ENCODE assay signal across 9 mouse cellular contexts in genomic region chr1:82287052-82287775, GRCm38 (mm10). TPM values are rescaled to one million over a fixed set of nuclear protein-coding genes. Genes with fewer than 3 reads are reported as not detected.
DNase-seq lines count a peak whose midpoint lies in the region; ATAC-seq lines count a peak whose summit lies in the region.
"Had no signal": no experiment of that assay in that cellular context is flagged by ENCODE, and none has a peak within 500 bp of the region (broad histone marks: within the 10 kb centered on the region; RNA-seq: fewer than 3 reads in every experiment).

No protein-coding gene starts in this region.

- H3K4me1 ChIP-seq in forebrain, embryonic 14.5 days (ENCODE audit: control insufficient read depth, insufficient read depth, low read length), result peaks cover 29% of the 10 kb centered on the region
- H3K4me1 ChIP-seq in hindbrain, embryonic 12.5 days, result peaks cover 56% of the 10 kb centered on the region
- peaks cover 7% of the 10 kb centered on the region; the same call in 1 of the 2 replicates for H3K4me1 ChIP-seq in liver, embryonic 11.5 days (replicated peaks; ENCODE audit: control insufficient read depth, insufficient read depth, low read length)
- peaks cover 39% of the 10 kb centered on the region for H3K4me1 ChIP-seq in stomach, embryonic 15.5 days

- peak overlapping the region; percentile 88 for H3K4me2 ChIP-seq in forebrain, embryonic 14.5 days (ENCODE audit: low read length)
- H3K4me2 ChIP-seq in hindbrain, embryonic 12.5 days (replicated peaks), result peak overlapping the region; percentile 64
- peak overlapping the region; percentile 71 for H3K4me2 ChIP-seq in liver, embryonic 11.5 days
- peak overlapping the region; percentile 88 for H3K4me2 ChIP-seq in stomach, embryonic 15.5 days

- H3K9ac ChIP-seq in forebrain, embryonic 14.5 days (ENCODE audit: low read length), result peak overlapping the region; percentile 67
- H3K9ac ChIP-seq in hindbrain, embryonic 12.5 days, result peak overlapping the region; percentile 65
- peak overlapping the region; percentile 27; the same call in 1 of the 2 replicates for H3K9ac ChIP-seq in liver, embryonic 11.5 days (ENCODE audit: low read depth, low read length)
- no peak overlapping the region for H3K9ac ChIP-seq in stomach, embryonic 15.5 days

- H3K36me3 ChIP-seq in forebrain, embryonic 14.5 days (ENCODE audit: control insufficient read depth, insufficient read depth, low read length), result peaks cover 7% of the 10 kb centered on the region; the same call in 1 of the 2 replicates
- peaks cover 13% of the 10 kb centered on the region; the same call in 1 of the 2 replicates for H3K36me3 ChIP-seq in hindbrain, embryonic 12.5 days
- H3K36me3 ChIP-seq in liver, embryonic 11.5 days (ENCODE audit: control insufficient read depth, insufficient read depth, low read length), result peaks cover 8% of the 10 kb centered on the region
- peaks cover 7% of the 10 kb centered on the region; the same call in 1 of the 2 replicates for H3K36me3 ChIP-seq in stomach, embryonic 15.5 days

- no peak for ATAC-seq in forebrain, embryonic 14.5 days
- no peak for ATAC-seq in hindbrain, embryonic 12.5 days (ENCODE audit: low FRiP score)
- ATAC-seq in liver, embryonic 11.5 days (replicated peaks; ENCODE audit: low FRiP score), result no peak
- no peak for ATAC-seq in stomach, embryonic 15.5 days (ENCODE audit: insufficient read depth, low FRiP score, low read depth)
- no peak for ATAC-seq in activated CD4-positive, CD25-positive, alpha-beta regulatory T cell, adult 4 months
- ATAC-seq: Patski had no signal

- H3K9me3 ChIP-seq in forebrain, embryonic 14.5 days (replicated peaks; ENCODE audit: control insufficient read depth, low read length), result no peaks in the 10 kb centered on the region
- no peaks in the 10 kb centered on the region for H3K9me3 ChIP-seq in hindbrain, embryonic 12.5 days (replicated peaks)
- H3K9me3 ChIP-seq in liver, embryonic 11.5 days (ENCODE audit: control insufficient read depth, low read length), result no peaks in the 10 kb centered on the region
- H3K9me3 ChIP-seq in stomach, embryonic 15.5 days, result no peaks in the 10 kb centered on the region

- H3K27me3 ChIP-seq in forebrain, embryonic 14.5 days (replicated peaks; ENCODE audit: control insufficient read depth, insufficient read depth, low read length), result no peaks in the 10 kb centered on the region
- no peaks in the 10 kb centered on the region for H3K27me3 ChIP-seq in hindbrain, embryonic 12.5 days
- H3K27me3 ChIP-seq in liver, embryonic 11.5 days (replicated peaks; ENCODE audit: control insufficient read depth, insufficient read depth, low read length), result peaks cover 57% of the 10 kb centered on the region
- H3K27me3 ChIP-seq in stomach, embryonic 15.5 days (replicated peaks), result no peaks in the 10 kb centered on the region
- H3K27me3 ChIP-seq: Patski had no signal

- H3K27ac ChIP-seq in forebrain, embryonic 14.5 days (ENCODE audit: low read depth, low read length), result peak overlapping the region; percentile 58
- H3K27ac ChIP-seq in hindbrain, embryonic 12.5 days, result peak overlapping the region; percentile 68
- H3K27ac ChIP-seq in liver, embryonic 11.5 days (ENCODE audit: low read depth, low read length), result no peak overlapping the region; the same call in 1 of the 2 replicates
- no peak overlapping the region for H3K27ac ChIP-seq in stomach, embryonic 15.5 days

- peak overlapping the region; percentile 74 for H3K4me3 ChIP-seq in forebrain, embryonic 14.5 days (ENCODE audit: low read depth, low read length)
- H3K4me3 ChIP-seq in hindbrain, embryonic 12.5 days, result peak overlapping the region; percentile 70
- peak overlapping the region; percentile 36 for H3K4me3 ChIP-seq in liver, embryonic 11.5 days (ENCODE audit: low read depth, low read length)
- peak overlapping the region; percentile 41 for H3K4me3 ChIP-seq in stomach, embryonic 15.5 days (replicated peaks)

- peak; percentile 19 to 33 for DNase-seq in layer of hippocampus, postnatal 25 days (ENCODE audit: extremely low spot score in 1 of 2, low spot score in 1 of 2)
- DNase-seq in layer of hippocampus, adult 11-12 months (ENCODE audit: low spot score), result no peak
- DNase-seq in adrenal gland, postnatal 14 days, result peak; percentile 29
- DNase-seq in forebrain, embryonic 14.5 days (ENCODE audit: low spot score), result no peak
- DNase-seq in liver, embryonic 11.5 days (ENCODE audit: low spot score), result no peak

- WGBS in forebrain, embryonic 14.5 days, result 54% methylated on average over 22 of the region's 22 CpGs
- 54% methylated on average over 22 of the region's 22 CpGs for WGBS in hindbrain, embryonic 12.5 days
- WGBS in liver, embryonic 11.5 days, result 69% methylated on average over 22 of the region's 22 CpGs
- WGBS in stomach, embryonic 15.5 days, result 59% methylated on average over 22 of the region's 22 CpGs

RNA-seq across cellular contexts. Expression of gene Irs1, which starts 4.0 kb away (rescaled TPM):
- total RNA-seq in layer of hippocampus, postnatal 25 days (2021), result 10 to 100 TPM; 18.8 to 21.7 TPM
- 12.5 and 15.0 TPM in 2 replicates for total RNA-seq in adrenal gland, postnatal 14 days (2021)
- polyA plus RNA-seq in forebrain, embryonic 14.5 days (2014; fragmentation: Nextera tagmentation; extraction: Ambion mirVana), result 6.3 and 7.7 TPM in 2 replicates
- polyA plus RNA-seq in hindbrain, embryonic 12.5 days (2016; fragmentation: Nextera tagmentation; extraction: Ambion mirVana), result 17.8 and 18.2 TPM in 2 replicates
- polyA plus RNA-seq in liver, embryonic 11.5 days (2014; fragmentation: Nextera tagmentation; extraction: Ambion mirVana), result 3.6 and 4.1 TPM in 2 replicates
- 4.4 and 4.6 TPM in 2 replicates for polyA plus RNA-seq in stomach, embryonic 15.5 days (2015; fragmentation: Nextera tagmentation; extraction: Ambion mirVana)
- not detected for polyA plus RNA-seq in activated CD4-positive, CD25-positive, alpha-beta regulatory T cell, adult 4 months (2017; shearing (Covaris generic))

RNA-seq across cellular contexts. Expression of gene Rhbdd1, which starts 29.0 kb away (rescaled TPM):
- 1 to 10 TPM; 6.7 to 7.6 TPM for total RNA-seq in layer of hippocampus, postnatal 25 days (2021)
- total RNA-seq in adrenal gland, postnatal 14 days (2021), result 23.0 and 23.2 TPM in 2 replicates
- polyA plus RNA-seq in forebrain, embryonic 14.5 days (2014; fragmentation: Nextera tagmentation; extraction: Ambion mirVana), result 4.0 and 4.2 TPM in 2 replicates
- polyA plus RNA-seq in hindbrain, embryonic 12.5 days (2016; fragmentation: Nextera tagmentation; extraction: Ambion mirVana), result 7.2 and 7.9 TPM in 2 replicates
- polyA plus RNA-seq in liver, embryonic 11.5 days (2014; fragmentation: Nextera tagmentation; extraction: Ambion mirVana), result 10.9 and 12.1 TPM in 2 replicates
- polyA plus RNA-seq in stomach, embryonic 15.5 days (2015; fragmentation: Nextera tagmentation; extraction: Ambion mirVana), result 10.7 and 11.2 TPM in 2 replicates
- 10 to 100 TPM; 13.5 to 18.1 TPM for polyA plus RNA-seq in activated CD4-positive, CD25-positive, alpha-beta regulatory T cell, adult 4 months (2017; shearing (Covaris generic))

RNA-seq across cellular contexts. Expression of gene Gm9747, which starts 54.3 kb away (rescaled TPM):
- not detected for total RNA-seq in layer of hippocampus, postnatal 25 days (2021)
- not detected in 2 replicates for total RNA-seq in adrenal gland, postnatal 14 days (2021)
- 27.9 and 28.5 TPM in 2 replicates for polyA plus RNA-seq in forebrain, embryonic 14.5 days (2014; fragmentation: Nextera tagmentation; extraction: Ambion mirVana)
- polyA plus RNA-seq in hindbrain, embryonic 12.5 days (2016; fragmentation: Nextera tagmentation; extraction: Ambion mirVana), result 37.5 and 37.6 TPM in 2 replicates
- 12.1 and 12.6 TPM in 2 replicates for polyA plus RNA-seq in liver, embryonic 11.5 days (2014; fragmentation: Nextera tagmentation; extraction: Ambion mirVana)
- polyA plus RNA-seq in stomach, embryonic 15.5 days (2015; fragmentation: Nextera tagmentation; extraction: Ambion mirVana), result 13.4 and 13.7 TPM in 2 replicates
- polyA plus RNA-seq in activated CD4-positive, CD25-positive, alpha-beta regulatory T cell, adult 4 months (2017; shearing (Covaris generic)), result under 1 TPM in 1 of 2 experiments, not detected in 1; 0.16 TPM

Comparison
In these comparisons a context has a peak if more than half of its experiments do, and no peak if none do; other contexts are left out.
1. DNase-seq: peak in layer of hippocampus, postnatal 25 days (2 of 2) and adrenal gland, postnatal 14 days (single experiment); none in layer of hippocampus, adult 11-12 months (single experiment), forebrain, embryonic 14.5 days (single experiment) and liver, embryonic 11.5 days (single experiment).
2. H3K27ac ChIP-seq: peak in forebrain, embryonic 14.5 days (single experiment) and hindbrain, embryonic 12.5 days (single experiment); none in liver, embryonic 11.5 days (single experiment) and stomach, embryonic 15.5 days (single experiment).
3. RNA of gene Gm9747, which starts 54.3 kb away (polyA plus RNA-seq): 37.5 to 37.6 TPM in hindbrain, embryonic 12.5 days, 27.9 to 28.5 TPM in forebrain, embryonic 14.5 days, 13.4 to 13.7 TPM in stomach, embryonic 15.5 days and 12.1 to 12.6 TPM in liver, embryonic 11.5 days; 0.16 TPM in activated CD4-positive, CD25-positive, alpha-beta regulatory T cell, adult 4 months; every median in the first group is over 10 times any median in the second.
4. Peak in every context shown above with its lines, with median percentiles within 50 percentile points of each other: H3K4me2 ChIP-seq and H3K4me3 ChIP-seq.